Mouse (Mus musculus) layer of hippocampus, adult 9-11 months (tissue): ENCODE results near the gene Epop.
"Not testable (repeated sequence)": the region's sequence is repeated elsewhere in the genome, so short reads cannot be mapped to it uniquely, and the experiment has no call there.

Source experiments
- DNase-seq: peaks from one replicate; pipeline ENCODE4 v3.0.0; 2022

Gene Epop

DNA sequence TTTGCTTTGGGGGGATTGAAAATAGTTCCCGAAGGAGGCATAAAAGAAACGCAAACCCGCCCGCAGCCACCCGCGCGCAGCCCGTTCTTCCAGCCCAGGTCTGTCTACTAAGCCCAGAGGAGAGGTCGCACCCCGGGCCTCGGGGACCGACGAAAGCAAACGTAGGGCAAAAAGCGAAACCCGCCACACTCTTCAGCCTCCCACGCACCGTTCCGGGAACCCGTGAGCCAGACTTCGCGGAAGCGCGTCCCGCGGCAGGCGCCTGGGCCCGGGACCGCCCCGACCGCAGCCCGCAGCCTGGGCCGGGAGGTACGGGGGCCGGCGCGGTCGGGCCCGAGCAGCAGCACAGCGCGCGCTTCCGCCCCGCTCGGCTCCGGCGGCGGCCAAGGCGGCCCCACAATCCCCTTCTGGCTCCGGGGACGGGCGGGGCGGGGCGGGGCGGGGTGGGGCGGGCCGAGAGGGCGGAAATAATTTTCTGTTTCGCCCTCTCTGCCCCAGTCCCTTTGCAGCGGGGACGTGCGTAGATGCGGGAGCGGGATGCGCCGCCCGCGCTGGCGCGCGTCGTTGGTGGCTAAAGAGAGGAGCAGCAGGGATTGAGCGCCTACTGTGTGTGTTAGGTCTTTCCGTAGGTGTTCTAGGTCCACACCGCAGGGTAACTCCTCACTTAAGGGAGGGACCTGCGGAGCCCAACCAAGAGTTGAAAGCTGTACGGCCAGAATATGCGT, 30.6 kb upstream of the Epop start:
- peak; percentile 79 for DNase-seq

DNA sequence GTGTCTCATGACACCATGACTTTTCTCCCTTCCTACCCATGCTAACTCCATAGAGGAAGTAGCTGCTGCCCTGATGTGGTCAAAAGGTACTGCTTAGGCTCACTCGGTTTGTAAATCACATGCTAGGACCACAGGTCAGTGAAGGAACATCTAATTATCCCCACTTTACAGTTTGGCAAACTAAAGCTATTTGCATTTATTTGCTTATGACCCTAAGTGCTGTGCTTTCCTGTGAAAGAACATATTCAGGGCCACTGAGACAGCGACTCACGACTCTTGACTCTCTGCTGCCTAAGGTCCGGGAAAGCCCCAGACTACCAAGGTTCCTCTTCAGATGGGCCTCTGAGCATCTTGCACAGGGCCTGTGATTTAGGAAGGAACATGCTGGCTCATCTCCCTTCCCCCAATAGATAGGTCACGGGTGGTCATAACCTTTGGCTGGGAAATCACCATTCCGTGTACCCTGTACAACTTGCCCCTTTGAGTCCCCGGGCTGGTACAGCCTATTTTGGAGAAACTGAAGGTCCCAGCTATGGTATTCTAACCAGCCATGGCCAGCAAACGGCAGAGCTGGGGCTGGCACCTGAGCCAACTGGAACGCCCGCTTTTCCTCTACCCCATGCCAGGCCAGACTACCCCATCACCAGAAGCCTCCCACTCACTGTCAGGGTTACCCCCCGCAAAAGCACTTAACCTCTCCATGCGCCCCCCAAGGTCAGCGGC, 29.9 kb upstream of the Epop start:
- no peak for DNase-seq

DNA sequence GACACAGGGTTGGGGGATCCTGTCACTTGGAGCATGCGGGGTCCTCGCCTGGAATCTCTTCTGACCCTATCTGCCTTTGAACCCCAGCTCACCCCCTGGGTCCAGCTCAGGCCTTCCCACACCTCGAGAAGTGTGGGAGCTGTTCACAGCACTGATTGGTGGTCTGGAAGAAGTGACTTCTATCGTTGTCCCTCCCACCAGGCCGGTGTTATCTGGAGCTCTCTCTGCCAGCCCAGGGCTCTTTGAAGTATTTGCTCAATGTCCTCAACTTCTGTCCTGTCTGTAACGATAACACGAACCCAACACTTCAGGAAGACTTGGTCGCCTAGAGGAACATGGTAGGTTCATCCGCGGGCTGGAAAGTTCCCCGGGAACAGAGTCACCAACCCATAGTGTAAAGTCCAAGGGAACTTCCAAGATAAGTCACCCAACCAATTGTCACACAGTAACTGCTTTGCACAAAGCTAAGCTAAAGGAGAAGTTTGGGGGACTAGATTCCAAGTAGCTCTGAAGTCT, 29.3 kb upstream of the Epop start:
- no peak for DNase-seq

DNA sequence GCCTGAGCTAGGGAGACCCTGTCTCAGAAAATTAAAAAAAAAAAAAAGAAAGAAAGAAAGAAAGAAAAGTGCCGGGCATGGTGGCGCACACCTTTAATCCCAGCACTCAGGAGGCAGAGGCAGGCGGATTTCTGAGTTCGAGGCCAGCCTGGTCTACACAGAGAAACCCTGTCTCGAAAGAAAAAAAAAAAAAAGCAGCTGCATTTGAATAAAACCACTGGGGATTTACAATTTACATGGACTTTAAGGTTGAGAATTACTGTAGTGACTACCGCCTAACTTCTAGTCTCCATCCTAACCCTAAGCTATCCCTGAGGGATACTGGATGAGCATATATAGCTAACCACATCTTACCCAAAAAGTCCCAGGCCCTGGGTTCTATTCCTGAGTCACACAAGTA, 28.5 kb upstream of the Epop start:
- DNase-seq = not testable (repeated sequence)

DNA sequence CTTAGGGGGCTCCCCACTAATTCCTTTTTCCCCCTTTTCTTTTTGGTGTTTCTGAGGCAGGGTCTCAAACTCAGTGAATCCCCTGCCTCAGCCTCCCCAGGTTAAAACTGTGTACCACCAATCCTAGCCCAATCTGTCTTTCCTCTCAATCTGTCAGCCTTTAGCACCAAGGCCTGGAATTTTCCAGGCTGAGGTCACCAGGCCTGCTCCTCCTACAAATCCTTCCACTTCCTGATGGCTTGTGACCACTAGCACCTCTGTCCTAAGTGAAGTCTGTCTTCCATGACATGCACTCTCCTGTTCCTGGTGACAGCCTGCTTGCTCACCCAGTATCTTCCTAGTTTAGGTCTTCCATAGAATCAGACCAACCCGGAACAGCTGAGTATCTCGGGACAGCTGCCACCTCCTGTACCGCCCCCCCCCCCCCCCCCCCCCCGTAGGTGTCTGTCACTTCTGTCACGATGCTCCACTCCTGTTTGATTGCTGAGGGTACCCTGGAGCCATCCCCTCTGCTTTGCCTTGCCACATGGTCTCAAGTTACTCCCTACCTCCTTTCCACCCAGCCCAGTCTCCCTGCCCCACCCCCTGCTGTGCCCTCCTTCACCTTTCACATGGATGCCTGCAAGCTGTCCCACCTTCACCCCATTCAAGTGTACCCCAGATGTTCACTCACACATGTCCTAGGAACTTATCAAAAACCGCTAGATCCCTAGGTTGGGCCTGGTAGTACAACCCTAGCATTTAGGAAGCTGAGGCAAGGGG, 27.9 kb upstream of the Epop start:
- DNase-seq = no peak

DNA sequence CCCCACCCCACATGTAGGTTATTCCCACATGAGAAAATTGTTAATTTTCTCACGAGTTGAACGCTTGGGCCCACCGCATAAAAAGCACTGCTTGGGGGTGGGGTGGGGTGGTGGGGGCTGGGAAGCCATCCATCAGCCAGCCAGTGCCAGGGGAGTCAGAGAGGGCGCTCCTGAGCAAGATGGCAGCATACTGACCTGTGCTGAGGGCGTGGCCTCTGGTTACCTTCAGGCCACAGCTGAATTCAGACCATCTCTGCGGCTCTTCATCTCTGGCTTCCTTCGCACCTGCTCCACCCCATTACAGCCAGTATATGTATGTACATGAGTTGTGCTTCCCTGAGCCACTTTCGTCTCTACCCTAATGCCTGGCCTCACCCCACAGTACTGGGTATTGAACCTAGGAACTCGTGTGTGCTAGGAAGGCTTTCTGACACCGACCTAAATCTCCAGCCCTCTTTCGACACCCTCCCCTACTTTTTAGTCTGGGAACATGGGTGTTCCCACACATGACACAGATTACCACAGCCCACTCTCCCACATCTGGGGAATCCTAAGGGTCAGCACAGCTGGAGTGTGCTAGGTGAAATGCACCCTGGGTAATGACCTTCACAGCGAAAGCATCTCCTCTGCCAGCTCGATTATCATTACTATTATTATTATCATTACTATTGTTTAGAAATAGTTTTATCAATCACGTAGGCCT, 26.9 kb upstream of the Epop start:
- no peak for DNase-seq

DNA sequence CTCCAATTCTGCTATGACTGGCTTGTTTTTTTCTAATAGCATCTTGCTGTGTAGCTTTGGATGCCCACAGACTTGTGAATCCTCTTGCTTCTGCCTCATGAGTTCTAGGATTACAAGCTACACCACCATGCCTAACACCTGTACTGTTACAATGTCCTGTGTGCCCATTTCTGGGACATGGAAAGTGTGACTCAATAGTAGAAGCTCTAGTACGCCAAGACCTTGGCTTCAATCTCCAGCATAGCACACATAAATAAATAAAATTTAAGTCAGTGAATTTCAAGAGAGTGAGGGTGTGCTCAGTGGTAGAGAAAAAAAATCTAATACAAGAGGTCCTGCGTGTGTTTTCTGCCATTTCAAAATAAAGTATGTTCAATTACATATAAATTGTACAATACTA, 24.7 kb upstream of the Epop start:
- no peak for DNase-seq

DNA sequence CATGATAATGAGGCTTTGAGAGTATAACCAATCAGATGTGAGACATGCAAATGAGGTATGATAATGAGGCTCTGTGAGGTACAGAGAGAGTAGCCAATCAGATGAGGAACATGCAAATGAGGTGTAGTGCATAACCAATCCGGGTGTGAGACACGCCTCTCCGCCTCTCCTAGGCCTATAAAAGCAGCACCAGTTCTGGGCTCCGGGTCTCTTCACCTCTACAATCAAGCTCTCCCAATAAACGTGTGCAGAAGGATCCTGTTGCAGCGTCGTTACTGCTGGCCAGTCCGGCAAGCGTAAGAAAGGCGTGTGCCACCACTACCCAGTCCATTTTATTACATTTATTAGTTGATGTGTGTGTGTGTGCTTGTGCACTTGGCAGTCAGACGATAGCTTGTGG, 23.9 kb upstream of the Epop start:
- not testable (repeated sequence) for DNase-seq

DNA sequence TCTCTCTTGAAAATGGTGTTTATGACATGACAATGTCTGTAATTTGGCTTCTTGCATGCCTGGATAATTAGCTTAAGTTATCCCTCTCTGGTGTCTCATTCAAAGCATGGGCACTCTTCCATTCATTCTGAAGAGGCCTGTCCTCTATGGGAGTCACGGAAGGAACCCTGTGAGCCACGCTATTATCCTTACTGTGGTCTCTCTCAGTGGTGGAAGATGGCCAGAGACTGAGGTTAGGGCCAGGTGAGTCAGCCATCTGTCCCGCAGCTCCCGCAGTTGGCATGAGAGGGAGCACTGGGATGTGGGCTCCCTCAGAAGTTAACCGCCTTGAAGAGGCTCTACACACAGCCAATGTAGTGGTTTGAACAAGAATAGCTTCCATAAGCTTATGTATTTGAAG, 20.8 kb upstream of the Epop start:
- no peak for DNase-seq

DNA sequence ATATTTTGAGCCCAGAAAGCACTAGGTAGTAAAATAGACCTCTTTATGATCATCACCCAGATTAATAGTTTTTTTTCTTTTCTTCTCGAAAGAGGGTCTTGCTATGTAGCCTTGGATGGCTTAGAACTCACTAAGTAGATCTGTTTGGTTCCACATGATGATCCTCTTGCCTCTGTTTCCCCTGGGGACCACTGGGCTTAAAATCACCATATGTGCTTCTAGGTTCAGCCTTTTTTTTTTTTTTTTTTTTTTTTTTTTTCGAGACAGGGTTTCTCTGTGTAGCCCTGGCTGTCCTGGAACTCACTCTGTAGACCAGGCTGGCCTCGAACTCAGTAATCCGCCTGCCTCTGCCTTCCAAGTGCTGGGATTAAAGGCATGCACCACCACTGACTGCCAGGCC, 19.0 kb upstream of the Epop start:
- not testable (repeated sequence) for DNase-seq

DNA sequence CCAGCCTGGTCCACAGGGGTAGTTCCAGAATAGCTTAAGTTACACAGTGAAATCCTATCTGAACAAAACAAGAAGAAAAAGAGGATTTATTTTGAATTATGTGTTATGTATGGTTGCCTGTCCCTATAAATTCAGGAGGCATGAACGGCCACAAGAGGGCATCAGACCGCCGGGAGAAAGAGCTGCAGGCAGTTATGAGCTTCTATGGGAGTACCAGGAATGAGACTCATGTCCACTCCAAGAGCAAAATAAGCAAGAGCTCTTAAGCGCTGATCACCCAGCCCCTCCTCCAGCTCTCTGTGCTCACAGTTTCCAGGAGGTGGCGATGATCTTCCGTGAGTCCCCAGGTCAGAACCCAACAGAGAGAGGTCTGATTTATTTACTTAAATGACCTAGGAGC, 15.3 kb upstream of the Epop start:
- DNase-seq = no peak

DNA sequence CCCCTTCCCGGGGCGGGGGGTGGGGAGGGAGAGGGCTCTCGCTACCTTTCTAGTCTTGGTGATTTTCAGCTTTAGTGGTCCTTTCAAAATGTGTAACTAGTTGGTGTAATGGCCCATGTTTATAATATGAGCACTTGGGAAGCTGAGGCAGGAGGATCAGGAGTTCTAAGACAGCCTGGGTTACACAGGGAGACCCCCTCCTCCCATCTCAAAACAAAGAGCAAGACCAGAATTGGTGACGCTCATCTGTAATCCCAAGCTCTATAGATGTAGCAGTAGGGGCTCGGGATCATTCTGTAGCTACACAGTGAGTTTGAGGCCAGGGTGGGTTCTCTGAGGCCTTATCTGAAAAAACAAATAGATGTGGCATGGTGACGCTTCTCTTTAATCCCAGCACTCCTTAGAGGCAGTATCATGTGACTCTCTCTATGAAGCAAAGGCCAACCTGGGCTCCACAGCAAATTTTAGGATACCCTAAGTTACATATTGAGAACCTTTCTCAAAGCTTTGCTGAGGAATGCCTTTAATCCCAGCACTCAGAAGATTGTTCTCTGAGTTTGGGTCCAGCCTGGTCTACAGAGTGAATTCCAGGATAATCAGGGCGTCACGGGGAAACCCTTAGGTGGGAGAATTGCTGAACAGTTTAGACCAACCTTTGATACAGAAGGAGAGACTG, 14.0 kb upstream of the Epop start:
- no peak for DNase-seq

DNA sequence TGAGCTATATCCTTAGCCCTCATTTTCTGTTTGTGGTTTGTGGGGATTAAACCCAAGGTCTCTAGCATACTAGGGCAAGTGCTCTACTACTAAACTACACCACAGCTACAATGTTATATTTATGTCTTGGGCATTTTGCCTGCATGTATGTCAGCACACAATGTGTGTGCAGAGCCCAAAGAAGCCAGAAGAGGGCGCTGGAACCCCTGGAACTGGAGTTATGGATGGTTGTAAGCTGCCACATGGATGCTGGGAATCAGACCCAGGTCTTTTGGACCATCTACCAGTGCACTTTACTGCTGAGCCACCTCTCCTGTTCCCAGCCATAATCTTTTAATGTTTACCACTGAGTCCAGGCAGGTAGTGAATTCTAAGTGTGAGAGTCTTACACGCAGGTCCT, 13.2 kb upstream of the Epop start:
- DNase-seq = no peak

DNA sequence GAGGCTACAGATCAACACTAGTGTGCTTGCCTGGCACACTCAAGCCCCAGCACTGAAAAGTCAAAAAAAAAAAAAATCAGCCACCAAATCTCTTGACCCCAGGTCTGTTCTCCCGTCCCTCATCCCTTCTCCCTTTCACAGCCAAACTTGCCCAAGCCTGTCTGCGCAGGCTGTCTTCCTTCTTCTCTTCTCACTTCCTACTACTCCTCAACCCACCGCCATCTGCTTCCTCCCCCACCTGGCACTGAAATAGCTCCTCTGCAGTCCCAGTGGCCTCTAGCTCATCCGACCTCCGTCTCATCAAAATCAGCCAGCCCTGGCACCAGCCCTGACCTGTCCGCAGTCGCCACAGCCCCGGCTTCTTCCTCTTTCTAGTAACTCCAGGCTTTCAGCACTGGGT, 12.2 kb upstream of the Epop start:
- DNase-seq = peak; percentile 72

DNA sequence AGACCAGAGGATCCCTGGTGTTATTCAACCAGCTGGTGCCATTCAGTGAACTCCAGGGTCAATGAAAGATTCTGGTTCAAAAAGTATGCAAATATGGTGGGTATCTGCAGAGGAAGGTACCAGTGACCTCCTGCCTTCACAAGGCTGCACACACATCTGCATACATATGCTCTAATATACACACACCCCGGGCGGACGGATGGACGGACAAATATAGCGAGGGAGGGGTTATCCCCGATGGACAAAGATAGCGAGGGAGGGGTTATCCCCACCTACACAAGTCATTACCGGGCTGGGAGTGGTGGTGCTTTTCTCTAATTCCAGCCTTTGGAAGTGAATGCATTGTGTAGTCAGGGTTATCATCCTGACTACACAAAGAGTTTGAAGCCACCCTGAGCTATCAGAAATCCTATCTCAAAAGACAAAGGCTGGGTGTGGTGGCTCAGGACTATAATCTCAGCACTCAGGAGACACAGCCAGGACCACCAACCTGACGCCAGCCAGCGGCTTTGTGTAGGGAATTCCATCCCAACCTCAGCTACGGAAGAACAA, 6.0 kb upstream of the Epop start:
- no peak for DNase-seq

DNA sequence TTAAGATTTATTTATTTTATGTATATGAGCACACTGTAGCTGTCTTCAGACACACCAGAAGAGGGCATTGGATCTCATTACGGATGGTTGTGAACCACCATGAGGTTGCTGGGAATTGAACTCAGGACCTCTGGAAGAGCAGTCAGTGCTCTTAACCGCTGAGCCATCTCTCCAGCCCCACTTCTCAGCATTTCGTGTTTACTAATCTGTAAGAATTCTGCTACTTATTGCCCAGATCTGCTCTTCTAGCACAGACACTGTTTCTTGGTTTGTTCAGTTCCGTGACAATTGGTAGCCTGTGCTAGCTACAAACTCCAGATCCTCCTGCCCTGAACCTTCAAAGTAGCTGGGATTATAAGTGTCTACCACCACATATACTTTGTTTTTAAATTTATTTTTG, 2.9 kb upstream of the Epop start:
- DNase-seq = not testable (repeated sequence)

DNA sequence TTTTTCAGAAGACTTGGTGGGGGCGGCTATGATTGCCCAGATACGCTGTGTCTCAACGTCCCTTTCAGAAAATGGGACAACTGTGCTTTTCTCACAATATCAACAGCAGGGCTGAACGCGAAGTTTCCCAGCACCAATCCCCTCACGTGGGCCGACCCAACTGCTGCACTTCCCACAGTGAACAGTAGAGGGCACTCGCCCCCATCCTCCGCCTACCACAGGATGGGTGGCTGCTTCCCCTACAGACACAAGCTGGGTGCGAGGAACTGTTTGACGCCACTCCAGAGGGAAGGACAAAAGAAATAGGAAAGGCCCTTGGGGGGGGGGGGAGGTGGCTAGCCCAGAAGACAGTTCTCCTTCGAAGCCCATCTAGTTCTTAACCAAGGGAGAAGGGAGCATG, 2.4 kb upstream of the Epop start:
- DNase-seq = peak; percentile 85

DNA sequence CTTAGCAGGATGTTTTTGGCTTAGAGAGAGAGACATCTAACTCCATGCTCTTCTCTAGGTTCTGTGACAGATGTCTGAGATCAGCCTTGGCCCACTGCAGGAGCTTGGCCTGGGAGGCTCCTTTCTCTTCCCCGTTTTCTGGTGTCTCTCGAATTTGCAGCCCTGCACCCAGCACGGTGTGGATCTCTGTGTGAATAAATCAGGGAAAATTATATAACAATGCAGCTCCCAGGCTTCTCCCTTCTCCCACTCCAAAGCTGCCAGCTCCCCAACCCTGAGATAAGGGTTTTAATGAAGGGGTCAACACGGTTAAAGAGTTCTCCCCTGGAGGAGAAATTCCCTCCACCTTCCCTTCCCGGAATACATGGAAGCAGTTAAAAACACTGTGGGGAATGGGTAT, 2.0 kb upstream of the Epop start:
- peak; percentile 53 for DNase-seq

DNA sequence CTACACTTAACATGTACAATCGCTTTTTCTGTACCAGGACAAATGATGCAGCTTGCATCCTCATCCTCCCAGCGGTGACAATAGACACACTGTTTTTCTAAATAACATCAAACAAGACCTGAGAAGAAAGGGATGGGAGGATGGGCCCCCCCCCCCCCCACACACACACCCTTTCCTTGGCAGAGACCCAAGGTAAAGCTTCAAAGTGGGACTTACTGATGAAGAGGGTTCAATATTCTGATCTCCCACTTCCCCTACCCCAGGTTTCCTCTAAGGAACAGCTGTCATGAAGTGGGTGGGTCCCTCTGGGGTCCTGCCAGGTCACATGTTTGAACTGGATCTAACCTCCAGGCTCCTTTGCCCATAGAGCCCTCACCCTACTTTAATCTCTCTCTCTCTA, 1.5 kb upstream of the Epop start:
- DNase-seq = no peak

DNA sequence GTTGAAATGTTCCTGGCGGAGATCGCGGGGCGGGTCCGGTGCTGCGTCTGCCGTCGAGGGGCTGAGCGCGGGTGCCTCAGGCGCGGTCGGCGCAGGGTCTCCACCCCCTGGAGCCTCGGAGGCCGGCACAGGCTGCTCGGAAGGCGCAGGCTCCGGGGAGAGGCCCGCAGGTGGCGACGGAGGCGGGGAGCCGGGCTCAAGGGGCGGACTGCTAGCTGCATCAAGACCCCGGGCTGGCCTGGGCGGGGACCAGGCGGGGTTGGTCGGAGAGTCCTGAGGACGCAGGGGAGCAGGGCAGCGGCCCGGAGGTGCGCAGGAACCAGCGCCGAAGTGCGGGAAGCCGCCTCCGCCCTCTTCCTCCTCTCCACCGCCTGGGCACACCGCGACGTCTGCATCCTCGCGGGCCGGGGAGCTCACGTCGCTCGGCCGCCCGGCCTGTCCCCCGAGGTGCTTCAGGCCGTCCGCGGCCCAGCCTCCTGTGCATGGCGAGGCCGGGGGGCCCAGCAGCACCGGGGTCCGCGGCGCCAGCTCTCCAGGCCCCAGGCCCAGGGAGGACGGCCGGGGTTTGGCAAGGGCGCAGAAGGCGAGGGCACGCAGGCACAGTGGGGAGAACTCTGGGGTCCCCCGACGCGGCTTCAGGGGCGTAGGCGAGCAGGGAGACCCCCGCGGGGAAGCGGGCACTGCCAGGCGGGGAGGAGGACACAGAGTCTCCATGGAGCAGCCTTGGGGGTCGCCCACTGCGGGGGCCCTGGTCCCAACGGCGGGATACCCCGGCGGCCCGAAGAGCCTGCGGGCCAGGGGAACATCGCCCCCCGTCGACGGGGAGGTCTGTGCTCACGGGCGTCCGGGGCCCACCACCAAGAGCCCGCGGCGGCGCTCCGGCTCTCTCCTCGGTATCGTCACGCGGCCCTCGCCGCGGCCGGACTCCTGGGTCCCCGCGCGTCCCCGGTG, 659 bp downstream of the Epop start:
- DNase-seq = no peak

DNA sequence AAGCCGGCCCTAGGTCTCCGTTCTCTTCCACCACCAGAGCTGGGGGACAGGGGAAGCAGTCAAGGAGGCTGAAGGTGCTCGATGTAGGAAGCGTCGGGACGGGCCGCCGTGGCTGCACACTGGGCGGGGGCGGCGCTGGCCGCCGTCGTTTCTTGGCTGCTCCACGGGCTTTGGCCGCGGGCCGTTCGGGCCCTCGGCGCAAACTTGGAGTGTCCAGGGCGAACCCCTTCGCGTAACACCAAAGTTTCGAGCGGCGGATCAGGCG, 1.3 kb downstream of the Epop start:
- no peak for DNase-seq
